In genomic region chr6:115030098-115030497, GRCm38 (mm10) we compare ENCODE assay signal across 13 mouse cellular contexts. TPM values are rescaled to one million over a fixed set of nuclear protein-coding genes. Genes with fewer than 3 reads are reported as not detected.
A peak's percentile ranks its signal among the peaks of the same experiment; 100 is the strongest.
DNase-seq lines count a peak whose midpoint lies in the region; ATAC-seq and TF ChIP-seq lines count a peak whose summit lies in the region.
"Had no signal": no experiment of that assay in that cellular context is flagged by ENCODE, and none has a peak within 500 bp of the region (broad histone marks: within the 10 kb centered on the region; RNA-seq: fewer than 3 reads in every experiment).

No protein-coding gene starts in this region.

- DNase-seq in heart, postnatal 4 days: peak; percentile 15
- no peak for DNase-seq in heart, adult 11 months
- peak; percentile 39 for DNase-seq in midbrain, embryonic 14.5 days
- no peak for DNase-seq in midbrain, embryonic 11.5 days (ENCODE audit: low spot score, missing footprints)
- no peak for DNase-seq in Patski (ENCODE audit: low read depth, low spot score)
- no peak for DNase-seq in layer of hippocampus, postnatal 25 days (ENCODE audit: extremely low spot score in 1 of 2, low spot score in 1 of 2)
- DNase-seq: kidney, adult 11 months; liver, embryonic 13.5 days; thymus, postnatal 25 days had no signal

- in situ Hi-C loops in Patski (cut with MboI; ENCODE audit: low pct_unique_long_range_greater_than_20kb): no loop called here

- no peak overlapping the region for H3K4me3 ChIP-seq in midbrain, embryonic 14.5 days (replicated peaks; ENCODE audit: low read depth, low read length)
- no peak overlapping the region for H3K4me3 ChIP-seq in midbrain, embryonic 11.5 days (ENCODE audit: low read depth, low read length)
- H3K4me3 ChIP-seq: embryonic facial prominence, embryonic 12.5 days; liver, embryonic 13.5 days; midbrain, embryonic 15.5 days had no signal

- CTCF ChIA-PET in Patski (lab: Charles Lee): interaction anchor here (1.0 to 9.1 kb wide), 5 partner anchors 11 to 162 kb away, joined by 3 to 81 read pairs (median 16); no protein-coding TSS in a partner anchor

- no peak overlapping the region for H3K9ac ChIP-seq in midbrain, embryonic 14.5 days (replicated peaks; ENCODE audit: low read length)
- no peak overlapping the region for H3K9ac ChIP-seq in midbrain, embryonic 11.5 days (ENCODE audit: low read length)
- H3K9ac ChIP-seq: embryonic facial prominence, embryonic 12.5 days; liver, embryonic 13.5 days; midbrain, embryonic 15.5 days had no signal

- WGBS in midbrain, embryonic 14.5 days: 80% methylated on average over 2 of the region's 2 CpGs
- WGBS in midbrain, embryonic 11.5 days: 85% methylated on average over 2 of the region's 2 CpGs

- POLR2A ChIA-PET in Patski (lab: Charles Lee): interaction anchor here (0.6 kb wide), 1 partner anchor 136 kb away, joined by 3 read pairs; no protein-coding TSS in a partner anchor

- H3K4me2 ChIP-seq in midbrain, embryonic 14.5 days (ENCODE audit: low read length): no peak overlapping the region
- H3K4me2 ChIP-seq in midbrain, embryonic 11.5 days: no peak overlapping the region
- H3K4me2 ChIP-seq: embryonic facial prominence, embryonic 12.5 days; liver, embryonic 13.5 days; midbrain, embryonic 15.5 days had no signal

- H3K27me3 ChIP-seq in midbrain, embryonic 14.5 days (ENCODE audit: control insufficient read depth, insufficient read depth, low read length): no peaks in the 10 kb centered on the region
- H3K27me3 ChIP-seq in midbrain, embryonic 11.5 days (ENCODE audit: control insufficient read depth, insufficient read depth, low read length): no peaks in the 10 kb centered on the region
- no peaks in the 10 kb centered on the region for H3K27me3 ChIP-seq in Patski
- H3K27me3 ChIP-seq: embryonic facial prominence, embryonic 12.5 days; liver, embryonic 13.5 days; midbrain, embryonic 15.5 days had no signal

- TF ChIP-seq CTCF in Patski (IDR thresholded peaks at IDR 0.05): peak; percentile 57

- H3K27ac ChIP-seq in midbrain, embryonic 14.5 days (replicated peaks; ENCODE audit: low read depth, low read length): no peak overlapping the region
- H3K27ac ChIP-seq in midbrain, embryonic 11.5 days (ENCODE audit: low read depth, low read length): no peak overlapping the region
- H3K27ac ChIP-seq: embryonic facial prominence, embryonic 12.5 days; liver, embryonic 13.5 days; midbrain, embryonic 15.5 days had no signal

- peaks cover 55% of the 10 kb centered on the region for H3K36me3 ChIP-seq in midbrain, embryonic 14.5 days (ENCODE audit: control insufficient read depth, insufficient read depth, low read length)
- H3K36me3 ChIP-seq in midbrain, embryonic 11.5 days (ENCODE audit: control insufficient read depth, insufficient read depth, low read length): peaks cover 23% of the 10 kb centered on the region

- ATAC-seq in midbrain, embryonic 14.5 days (ENCODE audit: low FRiP score, low TSS enrichment): no peak
- ATAC-seq in midbrain, embryonic 11.5 days (ENCODE audit: low FRiP score): no peak
- no peak for ATAC-seq in Patski
- peak; percentile 82 for ATAC-seq in megakaryocyte-erythroid progenitor cell, adult 5-6 weeks (replicated peaks; ENCODE audit: low FRiP score, low TSS enrichment, poor library complexity, severe bottlenecking)
- no peak for ATAC-seq in monocyte, adult 5-6 weeks (replicated peaks; ENCODE audit: insufficient number of reproducible peaks, low FRiP score, low TSS enrichment, poor library complexity, severe bottlenecking)
- ATAC-seq: midbrain, embryonic 15.5 days had no signal

- H3K4me1 ChIP-seq in midbrain, embryonic 14.5 days (ENCODE audit: control insufficient read depth, insufficient read depth, low read length): no peaks in the 10 kb centered on the region
- no peaks in the 10 kb centered on the region for H3K4me1 ChIP-seq in midbrain, embryonic 11.5 days (ENCODE audit: control insufficient read depth, insufficient read depth, low read length)
- H3K4me1 ChIP-seq: embryonic facial prominence, embryonic 12.5 days; liver, embryonic 13.5 days; midbrain, embryonic 15.5 days had no signal

- H3K9me3 ChIP-seq in midbrain, embryonic 14.5 days (ENCODE audit: control insufficient read depth, low read length): no peaks in the 10 kb centered on the region
- H3K9me3 ChIP-seq in midbrain, embryonic 11.5 days (ENCODE audit: control insufficient read depth, low read length): no peaks in the 10 kb centered on the region
- H3K9me3 ChIP-seq: embryonic facial prominence, embryonic 12.5 days; liver, embryonic 13.5 days; midbrain, embryonic 15.5 days had no signal

RNA-seq across cellular contexts. Expression of gene Tamm41, which starts 7.6 kb away (rescaled TPM):
- 10 to 100 TPM; 23.3 to 25.3 TPM for total RNA-seq in heart, postnatal 4 days (2021)
- polyA plus RNA-seq in midbrain, embryonic 14.5 days (2014; fragmentation: Nextera tagmentation; extraction: Ambion mirVana): 53.4 and 55.1 TPM in 2 replicates
- polyA plus RNA-seq in midbrain, embryonic 11.5 days (2014; fragmentation: Nextera tagmentation; extraction: Ambion mirVana): 71.2 and 76.9 TPM in 2 replicates
- polyA plus RNA-seq in Patski (2021): 26.3 TPM
- 70.2 and 107 TPM in 2 replicates for total RNA-seq in megakaryocyte-erythroid progenitor cell, adult 5-6 weeks (2014; fragmentation: Nextera tagmentation)
- 75.1 and 92.8 TPM in 2 replicates for total RNA-seq in megakaryocyte-erythroid progenitor cell, adult 5-6 weeks (2017)
- 13.4 to 23.4 TPM (median 15.4 TPM) in 3 replicates for total RNA-seq in monocyte, adult 5-6 weeks (2017)
- 10 to 100 TPM; 17.3 to 19.2 TPM for total RNA-seq in layer of hippocampus, postnatal 25 days (2021)

Comparison
In these comparisons a context has a peak if more than half of its experiments do, and no peak if none do; other contexts are left out.
1. DNase-seq: peak in heart, postnatal 4 days (single experiment) and midbrain, embryonic 14.5 days (single experiment); none in heart, adult 11 months (single experiment), midbrain, embryonic 11.5 days (single experiment), Patski (single experiment) and layer of hippocampus, postnatal 25 days (0 of 2).